Mouse (Mus musculus) frontal cortex, adult (tissue): ENCODE measurements at regions not wholly inside any gene's neighbourhood (a gene's known extent, or its start where the extent isn't known, plus 50 kb on each side); places are given as distances from the start of the nearest gene placed in this dataset.
A peak's percentile ranks its signal among the peaks of the same experiment; 100 is the strongest.

Experiments
- ATAC-seq: cut with Nextera tagmentation; 2 replicates; pipeline ENCODE4 v1.9.2; 2017; ENCODE audit warnings: mild to moderate bottlenecking, moderate library complexity, mixed read lengths; ENCODE audit not compliant: low TSS enrichment

GRCm38 (mm10) chr1:56206615-56207267, 430.5 kb downstream of the Hsfy2 start:
- peak; percentile 56 for ATAC-seq

- no peak for ATAC-seq
Measured at GRCm38 (mm10) chr1:56195224-56195623, 442.0 kb downstream of the Hsfy2 start.

- peak; percentile 72 for ATAC-seq
Measured at GRCm38 (mm10) chr1:56183503-56184198, 453.6 kb downstream of the Hsfy2 start.

- ATAC-seq, result no peak
Measured at GRCm38 (mm10) chr1:56179206-56179985, 457.8 kb downstream of the Hsfy2 start.

- no peak for ATAC-seq
Measured at GRCm38 (mm10) chr1:56171157-56171556, 466.1 kb downstream of the Hsfy2 start.

- ATAC-seq, result no peak
Measured at GRCm38 (mm10) chr1:56168712-56169111, 468.5 kb downstream of the Hsfy2 start.

GRCm38 (mm10) chr1:56168063-56168462, 469.2 kb downstream of the Hsfy2 start:
- ATAC-seq, result no peak

GRCm38 (mm10) chr1:56165228-56165627, 472.0 kb downstream of the Hsfy2 start:
- no peak for ATAC-seq

- no peak for ATAC-seq
Measured at GRCm38 (mm10) chr1:56164366-56164765, 472.9 kb downstream of the Hsfy2 start.

- ATAC-seq, result peak; percentile 83
Measured at GRCm38 (mm10) chr1:56130951-56131350, 506.3 kb downstream of the Hsfy2 start.

GRCm38 (mm10) chr1:56089254-56089834, 547.9 kb downstream of the Hsfy2 start:
- peak; percentile 99 for ATAC-seq

- no peak for ATAC-seq
Measured at GRCm38 (mm10) chr1:56088357-56088756, 548.9 kb downstream of the Hsfy2 start.

GRCm38 (mm10) chr1:56076757-56077156, 560.5 kb downstream of the Hsfy2 start:
- no peak for ATAC-seq

- peak; percentile 89 for ATAC-seq
Measured at GRCm38 (mm10) chr1:56072255-56072654, 565.0 kb downstream of the Hsfy2 start.

GRCm38 (mm10) chr1:56063474-56063873, 573.8 kb downstream of the Hsfy2 start:
- peak; percentile 65 for ATAC-seq
